Mouse (Mus musculus) adrenal gland, adult 18-20 months (tissue): ENCODE data around the gene Gpd2. TPM values are rescaled to one million over a fixed set of nuclear protein-coding genes. Genes with fewer than 3 reads are reported as not detected.

ENCODE experiments used
- DNase-seq, 2 experiments: peaks; one replicate each; pipeline ENCODE4 v3.0.0; 2021 to 2022; ENCODE audit warnings: low spot score in 2 of 2
- total RNA-seq, 2 experiments: library from RNA; stranded (reverse); gene quantifications; 1 replicate in 1 of 2; 2 replicates in 1 of 2; pipeline ENCODE4 v1.2.3; 2021

The Gpd2 gene
- total RNA-seq, 2 experiments from 2014 or later: 114 to 270 TPM

GRCm38 (mm10) chr2:57378147-57378889 lies 140.9 kb downstream of the Gpd2 start:
- DNase-seq: no peak

GRCm38 (mm10) chr2:57384625-57385024 lies 147.2 kb downstream of the Gpd2 start:
- no peak for DNase-seq

- no peak for DNase-seq
Measured at GRCm38 (mm10) chr2:57387816-57388215, 150.4 kb downstream of the Gpd2 start.

DNA sequence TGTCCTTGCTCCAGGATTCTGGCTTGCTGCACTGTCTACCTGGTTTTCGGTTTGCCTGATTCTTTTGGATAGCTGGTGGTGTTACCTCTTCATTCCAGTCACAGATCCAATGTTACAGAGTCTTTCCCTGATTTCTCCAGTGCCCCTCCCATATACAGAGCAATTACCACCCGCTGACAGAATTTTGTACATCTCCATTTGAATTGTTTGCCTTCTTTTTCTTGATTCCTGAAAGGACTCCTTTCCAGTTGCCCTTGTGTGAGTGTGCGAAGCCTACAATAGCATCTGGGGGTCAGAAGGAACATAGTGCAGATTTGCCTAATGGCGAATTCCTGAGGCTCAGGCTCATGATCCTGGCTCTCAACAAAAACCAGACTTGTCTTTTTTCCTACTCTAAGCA lies 157.6 kb downstream of the Gpd2 start:
- no peak for DNase-seq

DNA sequence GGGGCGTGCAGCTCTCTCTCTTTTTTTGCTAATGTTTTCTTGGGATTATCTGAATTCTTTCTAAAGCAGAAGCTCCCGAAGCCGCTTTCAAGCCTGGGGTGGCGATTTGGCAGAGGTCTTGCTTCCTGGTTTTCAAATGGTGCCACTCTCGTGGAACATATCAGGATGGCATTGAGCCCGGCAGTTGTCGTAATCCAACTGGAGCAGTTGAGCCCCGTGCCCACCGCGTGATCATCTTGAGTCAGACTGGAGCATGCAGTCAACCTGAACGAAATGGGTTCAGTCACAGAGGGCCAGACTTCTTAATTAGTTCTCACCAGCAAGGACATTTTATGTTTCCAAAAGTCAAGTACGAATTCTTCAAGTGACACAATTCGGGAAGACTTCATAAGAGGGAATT lies 158.6 kb downstream of the Gpd2 start:
- no peak for DNase-seq

GRCm38 (mm10) chr2:57397727-57398126 lies 160.3 kb downstream of the Gpd2 start:
- no peak for DNase-seq

- DNase-seq: no peak
Measured at GRCm38 (mm10) chr2:57407414-57408019, 170.1 kb downstream of the Gpd2 start.

DNA sequence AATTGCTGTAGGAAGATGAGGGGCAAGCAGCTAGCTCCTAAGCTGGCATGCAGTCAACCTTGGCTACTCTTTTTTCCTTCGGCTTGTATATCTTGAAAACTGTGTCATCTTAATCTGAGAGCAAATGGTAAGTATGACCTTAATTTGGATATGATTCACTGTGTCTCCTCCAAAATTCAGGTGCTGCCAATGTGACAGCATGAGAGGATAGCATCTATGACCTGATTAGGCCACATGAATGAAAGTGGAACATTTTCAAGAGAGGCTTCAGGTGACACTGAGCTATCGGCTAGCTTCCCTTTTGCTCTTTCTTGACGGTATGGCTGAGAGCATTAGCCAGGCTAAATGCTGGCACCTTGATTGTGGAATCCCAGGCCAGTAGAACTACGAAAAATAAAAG lies 171.0 kb downstream of the Gpd2 start:
- DNase-seq: no peak

- DNase-seq: no peak
Measured at GRCm38 (mm10) chr2:57411551-57411950, 174.1 kb downstream of the Gpd2 start.

GRCm38 (mm10) chr2:57414550-57415160 lies 177.2 kb downstream of the Gpd2 start:
- no peak for DNase-seq

DNA sequence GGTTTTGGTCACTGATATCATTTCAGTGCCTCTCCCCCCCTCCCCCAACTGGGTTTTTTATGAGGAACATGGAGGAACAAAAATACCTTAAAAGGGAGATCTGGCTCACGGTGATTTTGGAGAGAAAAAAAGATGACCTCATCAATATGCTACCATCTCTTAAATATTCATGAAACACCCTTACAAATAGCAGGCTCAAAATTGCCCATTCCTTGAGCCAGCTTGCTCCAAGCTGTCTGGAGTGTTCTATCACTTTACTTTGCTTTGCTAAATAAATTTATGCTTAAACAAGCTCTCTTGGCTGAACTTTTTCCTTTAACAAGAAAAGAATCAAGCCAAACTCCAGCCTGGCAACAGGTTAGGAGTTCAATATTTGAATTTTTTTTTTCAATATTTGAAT lies 179.3 kb downstream of the Gpd2 start:
- DNase-seq: no peak

Other genes with a start within 250 kb of the Gpd2 start
- 10 to 100 TPM; 16.8 to 27.9 TPM for gene Nr4a2, start 113.6 kb upstream of the Gpd2 start, total RNA-seq